Mouse (Mus musculus) thymus, adult 2 months (tissue): Measurements from ENCODE around the gene Morc4. TPM values are rescaled to one million over a fixed set of nuclear protein-coding genes. Genes with fewer than 3 reads are reported as not detected.

Experiments
- DNase-seq: peaks from one replicate; pipeline ENCODE4 v3.0.0; 2021
- H3K27ac ChIP-seq: fragments of 200-500 bp; 2 replicates; pipeline ENCODE4 v1.5.1; 2012; ENCODE audit warnings: low read length, control low read depth; ENCODE audit not compliant: control insufficient read depth, insufficient read depth
- H3K27me3 ChIP-seq: fragments of 200-500 bp; 2 replicates; pipeline ENCODE4 v1.6.1; 2012; ENCODE audit warnings: mild to moderate bottlenecking, low read length, moderate library complexity, mixed read lengths; ENCODE audit not compliant: control insufficient read depth, insufficient read depth
- H3K36me3 ChIP-seq: fragments of 200-500 bp; 2 replicates; pipeline ENCODE4 v1.6.1; 2012; ENCODE audit warnings: mild to moderate bottlenecking, low read length, moderate library complexity; ENCODE audit not compliant: control insufficient read depth, insufficient read depth
- H3K4me1 ChIP-seq: fragments of 200-500 bp; replicated peaks from 2 replicates; pipeline ENCODE4 v1.6.1; 2012; ENCODE audit warnings: low read length; ENCODE audit not compliant: control insufficient read depth, insufficient read depth
- H3K4me3 ChIP-seq: fragments of 200-500 bp; 2 replicates; pipeline ENCODE4 v1.5.1; 2012; ENCODE audit warnings: mild to moderate bottlenecking, low read length, control low read depth, moderate library complexity; ENCODE audit not compliant: control insufficient read depth, insufficient read depth
- CTCF ChIP-seq: fragments of 200-500 bp; IDR thresholded peaks from 2 replicates; pipeline ENCODE4 v1.5.1; 2012; ENCODE audit warnings: mild to moderate bottlenecking, control low read depth, low read length, moderate library complexity, borderline replicate concordance; ENCODE audit not compliant: control insufficient read depth, poor library complexity, insufficient read depth; ENCODE audit errors: extremely low read depth
- POLR2A ChIP-seq: fragments of 200-500 bp; IDR thresholded peaks from 2 replicates; pipeline ENCODE4 v1.6.1; 2012; ENCODE audit warnings: mild to moderate bottlenecking, low read length, control low read depth, moderate library complexity; ENCODE audit not compliant: control insufficient read depth, poor library complexity, insufficient read depth; ENCODE audit errors: extremely low read depth
- WGBS: fragments of 180-500 bp; shearing (Covaris S2); methylation state at CpG from one replicate; pipeline ENCODE4 v1.1.7; 2018; 5-methylcytosine and 5-hydroxymethylcytosine counted together
- polyA plus RNA-seq: library from polyadenylated mRNA; depleted of rRNA; stranded (reverse); fragments of >200 nt; gene quantifications from 2 replicates; pipeline ENCODE4 v1.2.3, GENCODE M21; 2012

Morc4 gene
- polyA plus RNA-seq, 1 experiment, result 1.5 TPM

DNA sequence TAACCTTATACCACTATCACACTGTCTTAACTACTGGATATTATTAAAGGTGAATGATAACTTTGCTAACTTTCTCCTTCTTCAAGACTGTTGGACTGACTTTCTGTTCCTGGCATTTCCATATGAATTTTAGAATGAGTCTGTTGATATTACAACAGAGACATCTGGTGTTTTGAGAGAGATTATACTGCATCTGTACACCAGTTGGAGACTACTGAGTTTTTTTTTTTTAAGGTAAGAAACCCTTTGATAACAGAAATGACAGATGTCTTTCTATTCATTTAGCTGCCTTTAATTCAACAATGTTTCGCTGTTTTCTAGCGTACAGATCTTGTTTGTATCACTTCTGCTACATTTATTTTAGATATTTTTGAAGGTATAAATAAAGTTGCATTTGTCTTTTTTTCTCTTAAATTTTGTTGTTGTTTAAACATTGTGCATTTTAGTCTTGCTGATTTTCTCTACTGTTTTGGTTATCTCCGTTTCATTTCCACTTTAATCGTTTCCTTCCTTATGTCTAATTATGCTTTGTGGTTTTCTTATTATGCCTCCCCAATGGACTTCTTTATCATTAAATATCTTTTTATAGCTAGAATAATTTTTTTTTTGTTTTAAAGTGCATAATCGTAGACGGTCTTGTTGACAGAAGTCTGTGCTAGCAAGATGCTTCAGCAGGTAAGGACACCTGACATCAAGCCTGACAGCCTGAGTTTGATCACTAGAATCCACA, 42.9 kb downstream of the Morc4 start:
- no peak for TF ChIP-seq POLR2A
- TF ChIP-seq CTCF, result no peak
- Histone ChIP-seq H3K36me3 (no peaks in the 10 kb centered on the region), H3K27ac (no peak overlapping the region), H3K4me3 (no peak overlapping the region), H3K27me3 (no peaks in the 10 kb centered on the region), H3K4me1 (no peaks in the 10 kb centered on the region)
- WGBS, result 61% methylated on average over 6 of the region's 6 CpGs
- no peak for DNase-seq

DNA sequence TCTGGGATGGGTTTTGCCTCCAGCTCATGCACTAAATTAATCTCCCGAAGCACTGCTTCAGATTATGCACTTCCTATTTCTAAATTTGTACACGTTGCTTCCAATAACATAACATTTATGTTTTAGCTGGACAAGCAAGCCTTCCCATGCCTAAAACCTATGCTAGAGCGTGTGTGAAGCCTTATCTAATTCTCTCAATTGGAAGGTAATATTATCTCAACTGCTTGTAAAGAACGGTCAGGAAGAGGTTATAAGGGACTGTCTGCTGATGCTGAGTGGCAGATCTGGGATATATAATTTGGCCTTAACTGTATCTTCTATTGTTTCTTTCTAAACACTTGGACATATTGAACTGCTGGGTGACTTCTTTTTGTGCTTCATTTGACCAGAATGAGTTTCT, 44.6 kb downstream of the Morc4 start:
- no peaks in the 10 kb centered on the region for H3K36me3 ChIP-seq
- no peak for DNase-seq
- no peaks in the 10 kb centered on the region for H3K27me3 ChIP-seq
- no peak overlapping the region for H3K4me3 ChIP-seq
- 89% methylated on average over 4 of the region's 4 CpGs for WGBS
- H3K27ac ChIP-seq, result no peak overlapping the region
- no peak for TF ChIP-seq POLR2A
- TF ChIP-seq CTCF, result no peak
- no peaks in the 10 kb centered on the region for H3K4me1 ChIP-seq

DNA sequence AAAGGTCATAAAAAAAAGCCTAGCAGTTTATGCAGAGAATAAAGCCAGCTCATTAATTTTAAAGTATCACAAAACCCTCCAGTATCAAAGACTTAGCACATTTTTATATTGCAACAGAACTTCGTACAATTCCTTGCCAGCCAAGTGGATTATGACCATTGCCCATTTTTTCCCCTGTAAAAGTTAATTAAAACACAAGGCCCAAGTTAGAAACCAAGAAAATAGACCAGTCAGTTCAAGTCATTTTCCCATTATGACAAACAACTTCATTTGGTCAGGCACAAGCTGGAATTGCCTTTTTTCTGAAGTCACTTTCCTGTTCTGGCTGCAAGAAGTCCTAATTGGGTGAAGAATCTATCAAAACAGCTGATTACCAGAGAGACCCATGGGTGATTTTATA, 46.1 kb downstream of the Morc4 start:
- no peaks in the 10 kb centered on the region for H3K36me3 ChIP-seq
- TF ChIP-seq POLR2A (no peak), CTCF (no peak)
- no peaks in the 10 kb centered on the region for H3K4me1 ChIP-seq
- no peaks in the 10 kb centered on the region for H3K27me3 ChIP-seq
- WGBS, result 92% methylated on average over 1 of the region's 1 CpGs
- H3K27ac ChIP-seq, result no peak overlapping the region
- DNase-seq, result no peak
- no peak overlapping the region for H3K4me3 ChIP-seq

DNA sequence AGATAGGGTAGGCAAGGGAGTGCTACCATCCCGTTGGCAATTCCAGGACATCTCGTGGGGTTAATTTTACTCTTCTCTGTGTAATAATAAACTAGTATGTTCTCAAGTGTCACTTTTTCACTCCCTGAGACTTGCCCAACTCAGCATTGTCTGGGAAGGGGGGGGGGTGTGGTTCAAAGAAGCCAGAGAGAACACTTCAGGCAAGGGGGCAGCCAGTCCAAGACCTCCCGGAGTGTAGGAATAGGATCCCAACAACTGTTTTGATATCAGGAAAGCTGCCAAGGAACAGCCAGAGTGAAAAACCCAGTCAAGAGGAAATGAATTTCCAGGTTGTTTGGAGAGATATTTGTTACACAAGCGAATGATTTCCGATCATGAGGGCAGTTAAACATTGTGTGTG, 56.3 kb downstream of the Morc4 start:
- Histone ChIP-seq H3K4me1 (no peaks in the 10 kb centered on the region), H3K4me3 (no peak overlapping the region), H3K36me3 (no peaks in the 10 kb centered on the region), H3K27ac (no peak overlapping the region), H3K27me3 (no peaks in the 10 kb centered on the region)
- no peak for TF ChIP-seq POLR2A
- no peak for TF ChIP-seq CTCF
- whole genome bisulfite sequencing, result 96% methylated on average over 5 of the region's 5 CpGs
- no peak for DNase-seq

DNA sequence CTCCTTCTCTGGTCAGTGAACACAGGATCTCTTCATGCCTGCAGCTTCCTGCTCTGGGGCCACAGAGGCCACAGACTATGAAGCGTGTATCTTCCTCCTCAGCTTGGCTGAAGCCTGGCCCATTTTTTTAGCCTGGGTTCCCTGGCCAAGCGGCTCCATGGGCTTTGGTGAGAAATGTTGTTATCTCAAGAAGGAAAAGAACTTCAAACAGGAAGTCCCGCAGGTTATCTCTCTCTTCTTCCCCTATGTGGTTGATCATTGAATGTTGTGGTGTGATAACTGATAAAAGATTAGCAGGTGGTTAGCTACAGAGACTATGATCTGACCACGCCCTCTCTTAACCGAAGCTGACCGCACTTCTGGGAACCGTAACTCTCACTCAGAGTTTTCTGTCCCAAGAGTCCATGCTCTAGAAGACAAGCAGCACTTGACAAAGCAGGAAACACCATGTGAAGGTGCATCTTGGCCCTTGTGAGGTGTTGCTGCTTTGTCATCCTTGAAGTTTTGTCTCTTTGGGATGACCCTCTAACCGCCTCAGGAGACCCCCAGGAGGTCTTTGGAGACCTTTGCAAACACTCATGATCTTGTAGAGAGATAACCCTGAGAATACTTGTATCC, 57.4 kb downstream of the Morc4 start:
- Histone ChIP-seq H3K4me3 (no peak overlapping the region), H3K27me3 (no peaks in the 10 kb centered on the region), H3K4me1 (no peaks in the 10 kb centered on the region), H3K36me3 (no peaks in the 10 kb centered on the region), H3K27ac (no peak overlapping the region)
- TF ChIP-seq POLR2A (no peak), CTCF (no peak)
- WGBS, result 6% methylated on average over 8 of the region's 8 CpGs
- DNase-seq, result no peak

DNA sequence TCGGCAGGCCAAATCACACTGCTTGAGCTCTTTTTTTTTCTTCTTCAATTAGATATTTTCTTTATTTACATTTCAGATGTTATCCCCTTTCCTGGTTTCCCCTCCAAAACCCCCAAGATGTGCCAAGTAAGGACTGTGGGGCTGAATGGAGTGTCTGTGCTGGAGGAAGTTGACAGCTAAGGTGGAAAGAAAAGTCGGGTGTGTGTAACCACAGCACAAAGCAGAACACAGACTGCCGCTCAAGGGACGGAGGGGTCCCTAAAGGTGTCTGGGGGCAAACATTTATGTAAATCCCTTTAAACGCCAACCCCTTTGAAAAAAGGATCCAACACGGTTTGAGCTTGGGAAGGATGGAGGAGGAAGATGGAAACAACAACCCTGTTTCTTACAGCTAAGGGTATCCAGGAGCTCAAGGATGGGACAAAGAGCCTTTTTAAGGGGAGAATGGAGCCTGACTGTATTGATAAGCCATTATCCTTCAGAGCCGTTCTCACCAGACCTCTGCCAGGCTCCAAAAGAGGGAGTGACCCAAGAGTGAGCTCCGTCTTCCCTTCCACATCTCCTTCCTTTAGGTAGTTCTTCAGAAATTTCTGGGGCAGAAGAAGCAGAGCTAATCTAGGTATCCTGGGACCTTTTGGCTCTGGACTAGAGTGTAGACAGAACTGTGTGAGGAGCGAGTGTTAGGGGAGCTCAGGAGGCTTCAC, 58.0 kb downstream of the Morc4 start:
- 13% methylated on average over 9 of the region's 9 CpGs for WGBS
- Histone ChIP-seq H3K27ac (no peak overlapping the region), H3K4me3 (no peak overlapping the region)

More for the DNA sequence above, 58.0 kb downstream of the Morc4 start:
- no peak for TF ChIP-seq POLR2A
- TF ChIP-seq CTCF, result no peak
- no peak for DNase-seq
- Histone ChIP-seq H3K4me1 (no peaks in the 10 kb centered on the region), H3K36me3 (no peaks in the 10 kb centered on the region), H3K27me3 (no peaks in the 10 kb centered on the region)
